Mouse (Mus musculus): ENCODE measurements around the gene D430019H16Rik. TPM values are rescaled to one million over a fixed set of nuclear protein-coding genes. Genes with fewer than 3 reads are reported as not detected.
A peak's percentile ranks its signal among the peaks of the same experiment; 100 is the strongest.

Gene D430019H16Rik
- polyA plus RNA-seq, 1 experiment: 6.7 TPM

DNA sequence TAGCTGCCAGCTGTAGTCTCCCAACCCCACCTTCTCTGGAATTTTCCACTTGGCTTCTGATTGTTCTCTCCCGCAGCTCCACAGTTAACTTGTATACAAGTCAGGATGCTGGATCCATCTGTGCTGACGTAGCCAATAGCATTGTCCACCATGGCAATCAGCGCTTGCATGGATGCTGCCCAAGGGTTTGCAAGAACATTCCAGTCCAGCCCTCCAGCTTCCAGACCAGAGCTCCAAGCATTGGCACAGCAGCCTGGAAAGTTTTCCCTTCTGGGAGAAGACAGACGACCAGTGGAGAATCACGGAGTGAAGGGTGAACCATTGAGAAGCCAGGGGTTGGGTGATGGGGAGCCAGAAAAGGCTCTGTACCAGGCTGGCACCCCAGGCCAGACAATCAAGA lies 41.1 kb downstream of the D430019H16Rik start:
- Histone ChIP-seq H3K27ac (ENCODE audit: insufficient read depth, low read length) (no peak overlapping the region), H3K4me3 (replicated peaks; ENCODE audit: insufficient read depth, low read depth, low read length) (no peak overlapping the region), H3K27me3 (ENCODE audit: control insufficient read depth, insufficient read depth, low read length) (no peaks in the 10 kb centered on the region), H3K4me1 (ENCODE audit: control insufficient read depth, insufficient read depth, low read length) (no peaks in the 10 kb centered on the region)
- DNase-seq: no peak
- WGBS: 41% methylated on average over 5 of the region's 5 CpGs
- TF ChIP-seq CTCF (IDR thresholded peaks at IDR 0.05; ENCODE audit: borderline replicate concordance, insufficient read depth, low read depth, low read length) (no peak), POLR2A (IDR thresholded peaks at IDR 0.05; ENCODE audit: borderline replicate concordance, insufficient read depth, low read length) (no peak)

DNA sequence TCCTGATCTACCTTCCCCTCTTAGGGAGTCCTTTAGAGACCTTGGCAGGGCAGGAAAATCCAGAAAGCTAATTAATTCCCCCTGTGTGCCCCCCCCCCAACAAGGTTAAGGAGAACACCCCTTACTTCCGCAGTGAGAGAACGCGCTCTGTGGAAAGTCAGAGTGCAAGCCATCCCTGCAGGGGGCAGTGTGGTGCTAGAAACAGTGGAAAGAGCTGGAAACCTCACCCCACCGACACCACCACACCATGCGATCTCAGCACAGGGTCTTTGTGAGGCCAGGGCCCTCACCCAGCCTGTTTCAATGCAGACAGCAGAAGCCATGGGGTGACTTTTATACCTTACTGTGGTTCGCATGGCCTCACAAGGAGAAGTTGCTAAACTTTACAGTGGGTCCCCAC lies 44.2 kb downstream of the D430019H16Rik start:
- Histone ChIP-seq H3K27me3 (ENCODE audit: control insufficient read depth, insufficient read depth, low read length) (no peaks in the 10 kb centered on the region), H3K4me1 (ENCODE audit: control insufficient read depth, insufficient read depth, low read length) (no peaks in the 10 kb centered on the region), H3K4me3 (replicated peaks; ENCODE audit: insufficient read depth, low read depth, low read length) (no peak overlapping the region), H3K27ac (ENCODE audit: insufficient read depth, low read length) (no peak overlapping the region)
- 16% methylated on average over 6 of the region's 6 CpGs for WGBS
- peak; percentile 82 for TF ChIP-seq CTCF (IDR thresholded peaks at IDR 0.05; ENCODE audit: borderline replicate concordance, insufficient read depth, low read depth, low read length)
- no peak for TF ChIP-seq POLR2A (IDR thresholded peaks at IDR 0.05; ENCODE audit: borderline replicate concordance, insufficient read depth, low read length)
- peak; percentile 52 to 71 for DNase-seq

GRCm38 (mm10) chr12:105498423-105498822 lies 44.8 kb downstream of the D430019H16Rik start:
- Histone ChIP-seq H3K27me3 (ENCODE audit: control insufficient read depth, insufficient read depth, low read length) (no peaks in the 10 kb centered on the region), H3K4me3 (replicated peaks; ENCODE audit: insufficient read depth, low read depth, low read length) (no peak overlapping the region), H3K27ac (ENCODE audit: insufficient read depth, low read length) (no peak overlapping the region), H3K4me1 (ENCODE audit: control insufficient read depth, insufficient read depth, low read length) (no peaks in the 10 kb centered on the region)
- DNase-seq: no peak
- TF ChIP-seq CTCF (IDR thresholded peaks at IDR 0.05; ENCODE audit: borderline replicate concordance, insufficient read depth, low read depth, low read length) (no peak), POLR2A (IDR thresholded peaks at IDR 0.05; ENCODE audit: borderline replicate concordance, insufficient read depth, low read length) (no peak)
- WGBS: 42% methylated on average over 7 of the region's 7 CpGs

- WGBS: 76% methylated on average over 4 of the region's 4 CpGs
- DNase-seq: no peak
- TF ChIP-seq CTCF (IDR thresholded peaks at IDR 0.05; ENCODE audit: borderline replicate concordance, insufficient read depth, low read depth, low read length) (no peak), POLR2A (IDR thresholded peaks at IDR 0.05; ENCODE audit: borderline replicate concordance, insufficient read depth, low read length) (no peak)
- Histone ChIP-seq H3K27me3 (ENCODE audit: control insufficient read depth, insufficient read depth, low read length) (no peaks in the 10 kb centered on the region), H3K4me3 (replicated peaks; ENCODE audit: insufficient read depth, low read depth, low read length) (no peak overlapping the region), H3K27ac (ENCODE audit: insufficient read depth, low read length) (no peak overlapping the region), H3K4me1 (ENCODE audit: control insufficient read depth, insufficient read depth, low read length) (no peaks in the 10 kb centered on the region)
Observed at GRCm38 (mm10) chr12:105498842-105499241, 45.2 kb downstream of the D430019H16Rik start.

GRCm38 (mm10) chr12:105500940-105501339 lies 47.3 kb downstream of the D430019H16Rik start:
- no peak overlapping the region for H3K27ac ChIP-seq (ENCODE audit: insufficient read depth, low read length)
- TF ChIP-seq CTCF (IDR thresholded peaks at IDR 0.05; ENCODE audit: borderline replicate concordance, insufficient read depth, low read depth, low read length) (no peak), POLR2A (IDR thresholded peaks at IDR 0.05; ENCODE audit: borderline replicate concordance, insufficient read depth, low read length) (no peak)
- no peak overlapping the region for H3K4me3 ChIP-seq (replicated peaks; ENCODE audit: insufficient read depth, low read depth, low read length)
- no peaks in the 10 kb centered on the region for H3K27me3 ChIP-seq (ENCODE audit: control insufficient read depth, insufficient read depth, low read length)
- WGBS: 32% methylated on average over 5 of the region's 5 CpGs
- H3K4me1 ChIP-seq (ENCODE audit: control insufficient read depth, insufficient read depth, low read length): no peaks in the 10 kb centered on the region
- DNase-seq: no peak

- Histone ChIP-seq H3K4me3 (replicated peaks; ENCODE audit: insufficient read depth, low read depth, low read length) (no peak overlapping the region), H3K27me3 (ENCODE audit: control insufficient read depth, insufficient read depth, low read length) (no peaks in the 10 kb centered on the region), H3K4me1 (ENCODE audit: control insufficient read depth, insufficient read depth, low read length) (no peaks in the 10 kb centered on the region), H3K27ac (ENCODE audit: insufficient read depth, low read length) (no peak overlapping the region)
- 68% methylated on average over 6 of the region's 6 CpGs for WGBS
- DNase-seq: no peak
- no peak; the same call in 1 of the 2 replicates for TF ChIP-seq CTCF (IDR thresholded peaks at IDR 0.05; ENCODE audit: borderline replicate concordance, insufficient read depth, low read depth, low read length)
- no peak for TF ChIP-seq POLR2A (IDR thresholded peaks at IDR 0.05; ENCODE audit: borderline replicate concordance, insufficient read depth, low read length)
Observed at GRCm38 (mm10) chr12:105504736-105505135, 51.1 kb downstream of the D430019H16Rik start.

DNA sequence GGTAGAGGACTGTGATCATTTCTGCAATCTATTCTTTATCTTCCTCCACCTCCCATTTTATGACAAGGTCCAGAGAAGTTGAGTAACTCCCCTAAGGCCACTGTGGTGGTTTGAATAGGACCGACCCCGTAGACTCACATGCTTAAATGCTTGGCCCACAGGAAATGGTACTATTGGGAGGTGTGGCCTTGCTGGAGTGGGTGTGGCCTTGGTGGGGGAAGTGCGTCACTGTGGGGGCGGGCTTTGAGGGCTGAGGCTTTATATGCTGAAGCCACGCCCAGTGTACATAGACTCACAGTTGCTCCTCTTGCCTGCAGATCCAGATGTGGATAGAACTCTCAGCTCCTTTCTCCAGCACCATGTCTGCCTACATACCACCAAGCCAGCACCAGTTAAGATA lies 57.5 kb downstream of the D430019H16Rik start:
- 96% methylated on average over 5 of the region's 5 CpGs for WGBS
- TF ChIP-seq POLR2A (IDR thresholded peaks at IDR 0.05; ENCODE audit: borderline replicate concordance, insufficient read depth, low read length) (no peak), CTCF (IDR thresholded peaks at IDR 0.05; ENCODE audit: borderline replicate concordance, insufficient read depth, low read depth, low read length) (no peak)
- Histone ChIP-seq H3K4me3 (replicated peaks; ENCODE audit: insufficient read depth, low read depth, low read length) (no peak overlapping the region), H3K4me1 (ENCODE audit: control insufficient read depth, insufficient read depth, low read length) (no peaks in the 10 kb centered on the region), H3K27me3 (ENCODE audit: control insufficient read depth, insufficient read depth, low read length) (no peaks in the 10 kb centered on the region), H3K27ac (ENCODE audit: insufficient read depth, low read length) (no peak overlapping the region)
- DNase-seq: no peak

DNA sequence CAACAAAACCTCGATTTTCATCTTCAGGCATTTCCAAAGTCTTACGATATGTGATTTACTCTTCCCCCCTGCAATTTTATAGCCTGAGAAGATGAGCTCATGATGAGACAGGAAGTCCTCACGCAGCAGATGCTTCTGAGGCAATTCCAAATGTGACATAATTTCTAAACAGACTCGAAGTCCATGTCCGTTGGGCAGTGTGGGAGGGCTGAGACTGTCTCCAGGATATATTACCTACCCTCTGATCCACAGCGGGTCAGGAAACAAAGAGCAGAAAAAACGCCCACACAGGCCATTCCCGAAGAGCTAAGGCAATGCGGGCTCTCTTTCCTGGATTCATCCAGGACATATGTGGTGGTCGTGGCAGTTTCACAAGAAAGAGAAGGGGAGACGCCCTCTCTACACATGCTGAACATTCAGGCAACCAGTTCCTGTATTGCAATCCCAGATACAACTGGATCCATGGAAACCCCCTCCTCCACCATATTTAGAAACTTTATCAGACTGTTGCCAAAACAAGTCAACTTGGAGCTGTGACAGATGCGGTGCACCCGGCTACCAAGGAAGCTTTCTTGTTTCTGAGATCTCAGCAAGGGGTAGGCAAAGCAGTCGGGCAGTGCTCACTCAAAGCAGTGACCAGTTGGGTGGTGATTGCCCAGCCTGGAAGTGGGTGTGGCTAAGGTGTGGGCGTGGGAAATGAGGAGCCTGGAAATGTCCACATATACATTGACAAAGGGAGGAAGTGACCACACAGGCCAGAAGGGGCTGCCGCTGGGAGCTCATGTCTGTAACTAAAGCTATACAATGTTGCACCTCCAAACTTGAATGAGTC lies 58.2 kb downstream of the D430019H16Rik start:
- TF ChIP-seq CTCF (IDR thresholded peaks at IDR 0.05; ENCODE audit: borderline replicate concordance, insufficient read depth, low read depth, low read length): no peak
- TF ChIP-seq POLR2A (IDR thresholded peaks at IDR 0.05; ENCODE audit: borderline replicate concordance, insufficient read depth, low read length): no peak
- DNase-seq: no peak
- H3K27ac ChIP-seq (ENCODE audit: insufficient read depth, low read length): no peak overlapping the region
- H3K4me1 ChIP-seq (ENCODE audit: control insufficient read depth, insufficient read depth, low read length): no peaks in the 10 kb centered on the region
- no peak overlapping the region for H3K4me3 ChIP-seq (replicated peaks; ENCODE audit: insufficient read depth, low read depth, low read length)
- WGBS: 62% methylated on average over 16 of the region's 16 CpGs
- no peaks in the 10 kb centered on the region for H3K27me3 ChIP-seq (ENCODE audit: control insufficient read depth, insufficient read depth, low read length)

Data from cerebellum, adult 2 months (tissue).